Mouse (Mus musculus): Measurements from ENCODE around the gene Cox10.
A peak's percentile ranks its signal among the peaks of the same experiment; 100 is the strongest.

The Cox10 gene

GRCm38 (mm10) chr11:64000200-64000794, 79.0 kb downstream of the Cox10 start:
- no peak for DNase-seq (ENCODE audit: low spot score in 2 of 2)

DNA sequence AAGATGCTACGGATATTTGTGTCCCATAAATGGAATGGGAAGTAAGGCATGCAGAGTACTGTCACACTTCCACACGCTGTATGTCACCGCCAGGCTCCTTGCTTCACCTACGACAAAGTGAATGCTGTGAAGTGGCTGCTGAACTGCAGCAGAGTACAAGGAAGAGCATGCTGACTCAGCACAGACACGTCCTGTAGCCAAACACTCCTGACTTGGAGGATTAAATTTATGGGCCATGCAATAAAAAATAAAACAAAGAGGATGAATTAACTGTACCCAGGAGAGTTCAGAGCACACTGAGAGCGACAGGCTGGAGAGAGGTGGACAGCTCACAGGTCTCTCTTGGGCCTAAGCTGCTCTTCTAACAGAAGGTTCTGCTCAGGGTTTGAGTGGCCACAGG, 79.8 kb downstream of the Cox10 start:
- DNase-seq (ENCODE audit: low spot score in 2 of 2): no peak

DNA sequence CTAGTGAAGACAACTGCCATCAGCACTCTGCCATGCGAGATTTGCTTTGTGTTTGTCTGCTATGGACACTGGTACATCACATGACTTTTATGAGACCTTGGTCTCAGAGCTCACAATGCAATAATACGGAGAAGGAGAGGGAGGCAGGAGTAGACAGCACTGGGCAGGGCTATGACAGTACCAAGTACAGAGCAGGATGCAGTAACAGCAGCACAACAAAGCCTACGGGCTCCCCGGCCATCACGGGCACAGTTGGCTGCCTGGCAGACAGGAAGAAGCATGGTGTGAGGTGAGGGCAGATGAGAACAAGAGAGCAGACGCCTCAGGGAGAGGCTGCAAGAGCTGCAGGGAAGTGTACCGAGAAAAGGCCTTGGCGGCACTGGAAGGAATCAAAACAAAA, 87.3 kb downstream of the Cox10 start:
- peak; percentile 43 to 52 for DNase-seq (ENCODE audit: low spot score in 2 of 2)

DNA sequence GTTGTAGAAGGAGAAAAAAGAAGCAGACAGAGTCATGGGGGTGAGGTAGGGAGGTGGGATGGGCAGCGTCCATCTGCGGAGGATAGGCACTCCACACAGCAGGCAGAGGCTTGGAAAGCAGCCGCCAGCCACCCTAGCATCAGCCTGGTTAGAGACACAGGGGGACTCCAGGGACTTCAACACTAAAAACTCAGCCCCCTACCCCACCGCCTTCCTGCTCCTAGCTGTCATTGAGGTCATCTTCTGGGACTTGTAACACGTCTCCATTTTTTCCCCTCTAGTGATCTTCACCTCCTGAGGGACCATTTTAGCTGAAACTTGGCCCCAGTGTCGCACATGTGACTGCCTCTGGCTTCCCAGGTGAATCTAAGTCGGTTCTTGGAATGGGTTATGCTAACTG, 88.5 kb downstream of the Cox10 start:
- no peak for DNase-seq (ENCODE audit: low spot score in 2 of 2)

- DNase-seq (ENCODE audit: low spot score in 2 of 2): no peak
Observed at GRCm38 (mm10) chr11:63990311-63990710, 89.0 kb downstream of the Cox10 start.

DNA sequence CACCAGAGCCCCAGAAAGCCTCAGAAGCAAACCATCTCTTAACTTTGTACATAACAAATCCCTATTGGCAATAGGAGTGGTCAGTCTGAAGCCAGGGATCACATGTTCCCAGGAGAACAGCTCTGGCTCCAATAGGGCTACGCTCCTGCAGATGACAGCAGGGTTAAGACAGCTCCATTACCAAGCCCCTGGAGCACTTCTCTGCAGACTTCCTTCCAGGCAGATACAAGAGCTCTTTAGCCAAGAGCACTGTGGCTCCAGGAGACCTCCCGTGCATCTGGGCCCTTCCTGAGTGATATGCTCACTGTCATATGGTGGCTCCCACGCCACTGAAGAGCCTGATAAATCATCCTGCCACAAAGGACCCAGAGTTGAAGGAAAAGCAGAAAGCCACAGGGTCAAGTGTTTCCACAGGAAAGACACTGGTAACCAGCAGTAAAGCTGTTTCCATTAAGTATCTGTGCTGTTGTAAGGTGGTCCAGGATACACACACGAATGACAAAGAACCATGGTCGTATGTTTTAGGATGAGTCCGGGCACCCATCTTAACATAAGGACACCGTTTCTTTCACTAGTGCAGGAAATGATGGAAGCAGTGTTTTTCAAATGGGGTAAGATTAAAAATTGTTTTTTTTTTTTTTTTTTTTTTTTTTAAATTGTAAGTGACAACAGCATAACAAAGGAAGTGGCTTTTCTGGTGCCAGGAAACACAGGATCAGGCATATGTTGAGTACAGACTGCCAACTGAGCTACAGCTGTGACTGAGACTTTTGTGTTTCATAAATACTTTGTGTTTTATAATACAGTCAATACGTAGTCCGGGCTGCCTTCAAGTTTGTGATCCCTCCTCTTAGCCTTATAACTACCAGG, 90.0 kb downstream of the Cox10 start:
- no peak for DNase-seq (ENCODE audit: low spot score in 2 of 2)

GRCm38 (mm10) chr11:63988031-63988665, 91.1 kb downstream of the Cox10 start:
- DNase-seq (ENCODE audit: low spot score in 2 of 2): no peak

DNA sequence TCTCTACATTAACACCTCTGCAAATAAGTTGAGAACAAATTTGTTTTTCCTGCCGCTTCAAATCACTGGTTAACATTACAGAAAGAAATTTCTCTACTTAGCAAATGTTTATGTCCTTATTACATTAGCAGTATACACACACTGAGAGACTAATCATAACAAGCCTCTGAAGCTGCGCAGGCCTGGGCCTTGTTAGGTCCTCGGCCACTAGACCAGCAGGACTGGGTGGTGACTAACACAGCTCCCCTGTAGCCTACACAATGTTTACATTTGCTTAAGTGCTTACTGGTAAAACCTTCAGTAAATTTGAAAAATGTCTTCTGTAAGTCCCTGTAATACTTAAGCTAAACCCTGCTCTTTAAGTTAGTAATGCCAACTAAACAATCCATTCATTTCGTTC, 92.6 kb downstream of the Cox10 start:
- DNase-seq (ENCODE audit: low spot score in 2 of 2): no peak

DNA sequence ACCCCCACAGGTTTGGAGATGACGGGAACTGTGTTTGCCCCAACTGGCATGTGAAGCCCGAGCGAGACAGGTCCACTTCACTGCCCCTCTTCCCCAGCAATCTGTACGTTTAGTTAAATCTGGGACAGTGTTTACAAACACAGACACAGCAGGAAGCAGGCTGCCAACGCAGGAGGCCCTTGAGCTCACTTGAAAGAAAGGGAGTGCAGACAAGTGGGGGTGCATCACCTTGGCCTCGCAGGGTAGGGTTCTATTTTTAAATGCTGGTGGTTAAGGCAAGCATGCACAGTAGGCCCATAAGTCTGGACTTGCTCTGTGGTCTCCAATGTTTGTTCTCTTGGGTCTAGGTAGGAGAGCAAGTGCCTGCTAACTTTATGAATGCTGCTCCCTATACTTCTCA, 93.8 kb downstream of the Cox10 start:
- DNase-seq (ENCODE audit: low spot score in 2 of 2): peak; percentile 32 to 43

DNA sequence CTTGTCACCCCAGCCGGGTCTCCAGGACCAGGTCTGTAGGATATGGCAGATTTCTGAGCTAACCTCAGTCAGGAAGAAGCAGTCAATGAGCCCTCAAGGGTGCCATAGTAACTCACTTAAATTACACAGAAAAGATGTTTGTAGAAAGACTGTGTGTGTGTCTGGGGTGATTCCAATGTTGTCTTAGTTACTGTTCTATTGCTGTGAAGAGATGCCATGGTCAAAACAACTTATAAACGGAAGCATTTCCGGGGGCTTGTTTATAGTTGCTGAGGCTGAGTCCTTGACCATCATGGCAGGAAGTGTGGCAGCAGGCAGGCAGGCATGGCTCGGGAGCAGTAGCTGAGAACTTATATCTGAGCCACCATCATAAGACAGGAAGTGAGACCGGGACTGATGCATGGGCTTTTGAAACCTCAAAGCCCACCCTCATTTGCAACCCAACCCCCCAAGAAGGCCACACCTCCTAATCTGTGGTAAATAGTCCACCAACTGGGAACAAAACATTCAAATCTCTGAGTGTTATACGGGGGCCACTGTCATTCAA, 94.6 kb downstream of the Cox10 start:
- peak; percentile 76 to 86 for DNase-seq (ENCODE audit: low spot score in 2 of 2)

- DNase-seq (ENCODE audit: low spot score in 2 of 2): no peak
Observed at GRCm38 (mm10) chr11:63977741-63978140, 101.5 kb downstream of the Cox10 start.

- peak in 1 of 2 experiments; percentile 42 for DNase-seq (ENCODE audit: low spot score in 2 of 2)
Observed at GRCm38 (mm10) chr11:63976775-63977174, 102.5 kb downstream of the Cox10 start.

- peak; percentile 54 to 70 for DNase-seq (ENCODE audit: low spot score in 2 of 2)
Observed at GRCm38 (mm10) chr11:63975260-63975899, 103.9 kb downstream of the Cox10 start.

DNA sequence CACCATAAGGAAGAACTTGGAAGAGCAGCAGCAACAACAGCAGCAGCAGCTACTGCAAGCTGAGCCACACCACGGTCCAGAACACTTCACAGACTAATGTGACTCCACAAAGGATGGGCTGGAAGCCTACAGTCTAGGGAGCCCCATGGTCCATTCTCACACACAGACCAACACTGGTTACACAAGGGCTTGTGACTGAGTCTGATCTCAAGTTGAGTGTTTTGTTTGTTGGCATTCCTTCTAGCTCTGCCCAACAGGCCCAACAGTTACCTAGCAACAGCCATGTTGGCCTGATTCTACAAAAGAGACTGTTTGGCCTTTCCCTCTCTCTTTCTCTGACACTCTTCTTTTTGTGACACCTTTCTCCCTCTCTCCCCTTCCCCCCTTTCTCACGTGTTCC, 105.3 kb downstream of the Cox10 start:
- peak in 1 of 2 experiments; percentile 40 for DNase-seq (ENCODE audit: low spot score in 2 of 2)

GRCm38 (mm10) chr11:63971462-63971861, 107.8 kb downstream of the Cox10 start:
- no peak for DNase-seq (ENCODE audit: low spot score in 2 of 2)

DNA sequence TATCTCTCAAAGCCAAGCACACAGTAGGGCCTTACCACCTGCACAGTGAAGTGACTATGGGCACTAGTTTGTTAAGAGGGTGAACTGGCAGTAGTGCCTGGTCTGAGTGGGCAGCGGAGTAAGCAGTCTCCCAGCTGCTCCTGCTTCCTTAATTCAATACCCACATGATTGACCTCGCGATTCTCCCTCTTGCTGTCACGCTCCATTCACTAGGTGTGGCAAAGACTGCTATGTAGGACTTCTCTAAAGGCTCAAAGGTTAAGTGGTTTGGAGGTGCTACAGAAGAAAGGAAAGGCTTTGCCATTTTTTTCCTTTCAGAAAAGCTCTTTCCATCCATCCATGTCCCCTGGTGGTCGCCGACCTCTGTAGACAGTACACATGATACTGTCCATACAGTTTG, 108.5 kb downstream of the Cox10 start:
- DNase-seq (ENCODE audit: low spot score in 2 of 2): no peak

DNA sequence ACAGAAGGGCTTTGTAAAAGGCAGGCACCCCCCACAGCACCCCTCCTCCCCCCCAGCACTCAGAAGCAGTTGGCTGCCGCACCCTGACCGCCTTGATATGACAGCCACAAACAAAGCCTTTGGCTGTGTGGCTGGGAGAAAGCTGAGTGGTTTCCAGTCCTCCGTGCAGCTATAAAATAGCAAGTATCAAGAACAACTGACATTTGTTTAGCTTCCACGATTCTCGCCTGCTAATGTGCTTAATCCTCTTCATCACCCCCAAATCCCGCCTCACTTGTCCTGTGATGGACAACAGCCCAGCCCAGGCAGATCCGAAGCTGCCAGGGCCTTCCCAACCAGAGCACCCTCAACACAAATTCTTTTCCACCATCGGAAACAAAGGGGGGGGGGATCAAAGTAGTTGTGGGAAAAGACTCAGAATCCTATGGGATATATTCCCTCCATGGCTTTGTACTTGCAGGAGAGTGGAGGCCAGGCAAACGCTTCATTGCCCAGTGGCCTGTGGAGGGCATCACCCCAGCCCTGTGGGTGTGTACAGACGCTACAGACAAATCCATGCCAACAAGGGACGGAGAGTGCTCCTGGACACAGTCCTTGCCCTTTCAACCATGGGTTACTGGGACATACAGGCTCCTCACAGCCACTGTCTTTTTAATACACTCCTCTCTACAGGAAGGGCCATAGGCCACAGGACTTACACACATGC, 109.9 kb downstream of the Cox10 start:
- no peak for DNase-seq (ENCODE audit: low spot score in 2 of 2)

DNA sequence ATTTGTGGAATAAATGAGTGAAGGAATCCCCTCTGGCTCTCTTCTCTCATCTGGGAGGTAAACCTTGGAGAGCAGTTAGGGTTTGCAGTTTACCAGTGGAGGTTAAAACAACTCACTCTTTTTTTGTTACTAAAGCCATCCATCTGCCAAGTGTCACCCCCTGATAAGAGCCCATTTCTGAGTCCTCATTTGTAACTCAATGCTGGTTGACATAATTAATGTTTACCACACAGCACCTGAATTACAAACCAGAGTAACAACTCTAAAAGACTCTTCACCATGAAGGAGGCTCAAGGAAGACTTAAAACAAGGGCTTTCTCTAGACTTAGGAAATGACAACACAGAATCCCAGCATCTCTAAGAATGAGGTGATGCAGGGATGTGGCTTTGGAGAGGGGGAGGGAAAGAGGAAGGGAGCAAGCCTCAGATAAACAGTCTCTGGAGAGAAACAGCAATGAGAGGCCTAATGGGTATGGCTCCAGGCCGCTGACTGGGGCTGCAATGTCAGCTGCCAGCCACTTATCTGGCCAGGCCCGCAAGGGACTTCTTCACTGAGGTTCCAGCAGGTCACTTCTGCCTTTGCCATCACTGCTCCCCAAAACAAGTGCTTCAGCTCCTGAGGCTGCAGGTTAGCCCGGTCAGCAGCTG, 110.8 kb downstream of the Cox10 start:
- no peak for DNase-seq (ENCODE audit: low spot score in 2 of 2)

DNA sequence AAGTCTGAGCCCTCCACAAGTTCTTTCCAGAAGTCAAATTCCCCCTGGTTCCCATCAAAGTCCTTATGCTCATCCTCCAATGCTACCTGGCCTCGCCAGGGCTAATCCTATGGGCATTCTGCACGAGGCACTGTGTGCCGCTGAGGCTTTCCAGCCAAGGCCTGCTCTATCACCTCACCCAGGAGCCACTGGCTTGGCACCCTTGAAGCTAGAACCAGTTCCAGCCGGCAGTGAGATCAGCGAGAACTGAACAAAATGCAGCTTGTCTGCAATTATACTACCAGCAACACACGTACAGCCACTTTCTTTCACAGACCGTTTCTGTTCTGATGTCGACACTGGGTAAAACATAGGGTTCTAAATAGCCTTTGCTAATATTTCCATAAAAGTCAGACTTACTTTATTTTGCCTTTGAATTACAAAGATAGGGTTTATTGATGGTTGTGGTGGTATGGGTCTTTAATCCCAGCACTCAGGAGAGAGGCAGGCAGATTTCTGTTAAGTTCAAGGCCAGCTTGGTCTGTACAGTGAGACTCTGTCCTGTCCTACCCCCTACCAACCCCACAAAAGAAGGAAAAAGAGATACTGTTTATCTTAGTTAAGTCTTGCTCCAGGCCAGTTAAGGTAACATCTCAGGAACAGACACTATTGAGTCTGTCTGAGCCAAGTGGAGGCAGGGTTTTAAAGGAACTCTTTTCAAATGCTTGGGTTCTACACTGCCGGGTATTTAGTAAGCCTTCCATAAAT, 111.5 kb downstream of the Cox10 start:
- DNase-seq (ENCODE audit: low spot score in 2 of 2): no peak

- DNase-seq (ENCODE audit: low spot score in 2 of 2): no peak
Observed at GRCm38 (mm10) chr11:63965437-63965836, 113.8 kb downstream of the Cox10 start.
